Mouse (Mus musculus) forebrain, embryonic 11.5 days (tissue): ENCODE results near the gene Fus. TPM values are rescaled to one million over a fixed set of nuclear protein-coding genes. Genes with fewer than 3 reads are reported as not detected.
"Not testable (repeated sequence)": the region's sequence is repeated elsewhere in the genome, so short reads cannot be mapped to it uniquely, and the experiment has no call there.

Experiments used
- ATAC-seq: fragments of 200-750 bp; cut with Nextera tagmentation; replicated peaks from 2 replicates; pipeline ENCODE4 v1.8.0; 2017; ENCODE audit warnings: moderate TSS enrichment; ENCODE audit not compliant: low FRiP score
- DNase-seq: peaks from one replicate; pipeline ENCODE4 v3.0.0-alpha.2; 2017; ENCODE audit warnings: low spot score
- H3K27ac ChIP-seq: fragments of 300-500 bp; sonication (generic); 2 replicates; pipeline ENCODE4 v1.5.1; 2014; ENCODE audit warnings: low read depth, low read length
- H3K27me3 ChIP-seq: fragments of 300-500 bp; sonication (generic); 2 replicates; pipeline ENCODE4 v1.6.1; 2014; ENCODE audit warnings: mild to moderate bottlenecking, low read length, mixed read lengths; ENCODE audit not compliant: control insufficient read depth, insufficient read depth
- H3K36me3 ChIP-seq: fragments of 300-500 bp; sonication (generic); 2 replicates; pipeline ENCODE4 v1.6.1; 2014; ENCODE audit warnings: mild to moderate bottlenecking, low read length, moderate library complexity, mixed read lengths; ENCODE audit not compliant: control insufficient read depth, insufficient read depth
- H3K4me1 ChIP-seq: fragments of 300-500 bp; sonication (generic); replicated peaks from 2 replicates; pipeline ENCODE4 v1.6.1; 2014; ENCODE audit warnings: low read length, mixed read lengths; ENCODE audit not compliant: control insufficient read depth, insufficient read depth
- H3K4me2 ChIP-seq: fragments of 300-500 bp; sonication (generic); 2 replicates; pipeline ENCODE4 v1.6.1; 2014; ENCODE audit warnings: low read depth, mild to moderate bottlenecking, low read length, moderate library complexity, mixed read lengths; ENCODE audit not compliant: severe bottlenecking
- H3K4me3 ChIP-seq: fragments of 300-500 bp; sonication (generic); 2 replicates; pipeline ENCODE4 v1.5.1; 2014; ENCODE audit warnings: low read depth, low read length
- H3K9ac ChIP-seq: fragments of 300-500 bp; sonication (generic); 2 replicates; pipeline ENCODE4 v1.6.1; 2014; ENCODE audit warnings: low read length
- H3K9me3 ChIP-seq: fragments of 300-500 bp; sonication (generic); 2 replicates; pipeline ENCODE4 v1.6.1; 2016; ENCODE audit warnings: low read length, mixed read lengths; ENCODE audit not compliant: control insufficient read depth
- WGBS: fragments of 180-500 bp; shearing (Covaris S2); extraction: QIAGEN DNeasy Blood & Tissue Kit; methylation state at CpG from one replicate; pipeline ENCODE4 v1.1.7; 2014; 5-methylcytosine and 5-hydroxymethylcytosine counted together
- polyA plus RNA-seq: library from polyadenylated mRNA; unstranded; fragments of >200 nt; fragmentation: Nextera tagmentation; extraction: Ambion mirVana; gene quantifications from 2 replicates; pipeline ENCODE4 v1.2.1, GENCODE M21; 2014

The Fus gene
- polyA plus RNA-seq, 1 experiment from 2014 or later, result 44.7 TPM

DNA sequence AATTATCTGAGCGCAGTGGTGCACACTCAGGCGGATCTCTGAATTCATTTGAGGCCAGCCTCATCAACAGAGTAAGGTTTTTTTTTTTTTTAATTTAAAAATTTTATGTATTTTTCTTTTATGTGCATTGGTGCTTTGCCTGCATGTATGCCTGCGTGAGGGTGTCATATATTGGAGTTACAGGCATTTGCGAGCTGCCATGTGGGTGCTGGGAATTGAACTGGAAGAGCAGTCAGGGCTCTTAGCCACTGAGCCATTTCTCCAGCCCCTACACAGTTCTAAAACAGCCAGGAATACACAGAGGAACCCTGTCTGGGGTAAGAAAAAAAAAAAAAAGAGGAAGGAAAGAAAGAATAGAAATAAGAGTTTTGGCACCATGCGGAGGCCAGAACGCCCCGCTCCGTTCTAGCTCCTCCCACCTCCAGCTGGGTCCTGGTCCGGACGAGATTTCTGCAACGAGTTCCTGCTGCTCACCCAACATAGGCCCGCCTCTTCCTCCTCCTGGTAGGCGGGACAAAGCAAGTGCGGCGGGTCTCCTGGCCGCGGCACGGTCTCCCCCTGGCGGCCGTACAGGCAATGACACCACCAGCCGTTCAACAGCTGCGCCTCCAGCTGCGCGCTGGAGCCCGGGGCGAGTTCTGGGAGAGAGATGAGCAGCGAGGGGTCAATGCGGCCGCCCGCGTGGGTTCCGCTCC, 32.1 kb upstream of the Fus start:
- no peaks in the 10 kb centered on the region; the same call in none of the 2 replicates for H3K27me3 ChIP-seq
- no peaks in the 10 kb centered on the region for H3K9me3 ChIP-seq
- peak overlapping the region; percentile 70 for H3K4me3 ChIP-seq
- H3K9ac ChIP-seq, result peak overlapping the region; percentile 82
- peak; percentile 95 for ATAC-seq
- H3K4me2 ChIP-seq, result peak overlapping the region; percentile 93
- 0 out of 2 replicates have a peak, but pooled peaks cover 10% of the 10 kb centered on the region for H3K4me1 ChIP-seq
- peak; percentile 97 for DNase-seq
- 7% methylated on average over 32 of the region's 32 CpGs for WGBS
- H3K27ac ChIP-seq, result no peak overlapping the region
- no peaks in the 10 kb centered on the region for H3K36me3 ChIP-seq

DNA sequence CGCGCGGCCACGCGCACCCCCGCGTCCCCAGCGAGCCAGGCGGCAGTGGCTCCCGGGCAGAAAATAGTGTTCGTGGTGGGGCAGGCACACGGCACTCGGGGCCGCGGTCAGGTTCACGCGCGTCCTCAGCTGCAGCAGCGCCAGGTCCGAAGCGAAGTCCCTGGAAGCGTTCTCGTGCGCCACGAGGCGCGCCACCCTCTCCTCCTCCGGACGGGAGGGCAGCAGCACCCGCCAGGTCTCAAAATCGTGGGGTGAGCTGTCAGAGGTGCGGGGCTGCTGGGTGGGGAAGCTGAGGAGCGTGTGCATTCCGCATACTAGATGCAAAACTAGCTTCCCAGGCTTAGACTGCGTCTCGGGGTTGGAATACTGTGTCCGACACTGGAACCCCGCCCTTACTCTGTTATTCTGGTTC, 31.5 kb upstream of the Fus start:
- Histone ChIP-seq H3K4me2 (peak overlapping the region; percentile 93), H3K4me3 (peak overlapping the region; percentile 70), H3K4me1 (0 out of 2 replicates have a peak, but pooled peaks cover 10% of the 10 kb centered on the region), H3K9me3 (no peaks in the 10 kb centered on the region), H3K9ac (peak overlapping the region; percentile 82), H3K27me3 (no peaks in the 10 kb centered on the region; the same call in 1 of the 2 replicates), H3K27ac (no peak overlapping the region), H3K36me3 (no peaks in the 10 kb centered on the region)
- WGBS, result under 1% methylated on average over 38 of the region's 38 CpGs
- ATAC-seq, result no peak; the same call in none of the 2 replicates
- DNase-seq, result no peak

DNA sequence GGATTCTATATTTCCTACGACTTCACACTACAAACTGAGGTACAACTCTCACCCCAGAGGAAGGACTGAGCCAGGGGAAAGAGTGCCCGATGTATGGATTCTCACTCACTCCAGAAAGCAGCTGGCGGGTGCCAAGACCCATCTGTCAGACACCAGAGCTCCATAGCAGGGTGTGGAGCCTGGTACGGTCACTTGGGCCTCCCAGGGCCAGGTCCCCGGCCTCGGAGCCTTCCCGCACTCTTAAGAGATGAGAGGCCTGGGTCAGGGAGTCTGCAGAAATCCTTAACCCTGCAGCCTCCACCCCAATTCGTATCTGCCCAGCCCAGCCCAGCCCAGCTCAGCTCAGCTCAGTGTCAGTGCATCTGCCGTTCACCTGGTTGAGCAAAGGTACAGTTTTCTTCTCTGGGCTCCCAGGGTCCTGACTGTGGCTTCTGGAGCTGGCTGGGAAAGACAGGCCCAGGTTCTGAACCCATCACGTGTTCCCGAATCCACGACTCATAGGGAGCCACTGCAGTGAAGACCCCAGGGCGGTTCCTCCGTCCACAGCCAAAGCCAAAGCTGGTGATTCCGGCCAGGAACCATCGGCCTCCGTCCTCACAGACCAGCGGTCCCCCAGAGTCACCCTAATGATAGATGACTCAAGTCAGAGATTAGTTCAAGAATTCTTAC, 30.9 kb upstream of the Fus start:
- peak overlapping the region; percentile 82 for H3K9ac ChIP-seq
- H3K36me3 ChIP-seq, result no peaks in the 10 kb centered on the region
- peak overlapping the region; percentile 70 for H3K4me3 ChIP-seq
- no peaks in the 10 kb centered on the region; the same call in 1 of the 2 replicates for H3K27me3 ChIP-seq
- H3K4me2 ChIP-seq, result peak overlapping the region; percentile 93
- no peak for DNase-seq
- WGBS, result 57% methylated on average over 18 of the region's 18 CpGs
- ATAC-seq, result no peak
- H3K9me3 ChIP-seq, result no peaks in the 10 kb centered on the region
- 0 out of 2 replicates have a peak, but pooled peaks cover 10% of the 10 kb centered on the region for H3K4me1 ChIP-seq
- H3K27ac ChIP-seq, result no peak overlapping the region

DNA sequence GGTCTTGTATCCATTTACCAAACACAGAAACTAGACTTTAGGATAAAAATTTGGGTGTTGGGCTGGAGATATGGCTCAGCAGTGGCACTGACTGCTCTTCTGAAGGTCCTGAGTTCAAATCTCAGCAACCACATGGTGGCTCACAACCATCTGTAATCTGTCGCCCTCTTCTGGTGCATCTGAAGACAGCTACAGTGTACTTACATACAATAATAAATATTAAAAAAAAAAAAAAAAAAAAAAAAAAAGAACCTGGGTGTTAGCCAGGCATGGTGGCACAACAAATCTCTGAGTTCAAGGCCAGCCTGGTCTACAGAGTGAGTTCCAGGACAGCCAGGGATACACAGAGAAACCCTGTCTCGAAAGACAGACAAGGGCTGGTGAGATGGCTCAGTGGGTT, 25.2 kb upstream of the Fus start:
- not testable (repeated sequence) for H3K9me3 ChIP-seq, H3K27ac ChIP-seq, H3K4me2 ChIP-seq, H3K4me1 ChIP-seq, H3K4me3 ChIP-seq, H3K36me3 ChIP-seq, ATAC-seq, H3K9ac ChIP-seq, DNase-seq
- peaks cover 11% of the 10 kb centered on the region for H3K27me3 ChIP-seq
- 53% methylated on average over 2 of the region's 2 CpGs for WGBS

DNA sequence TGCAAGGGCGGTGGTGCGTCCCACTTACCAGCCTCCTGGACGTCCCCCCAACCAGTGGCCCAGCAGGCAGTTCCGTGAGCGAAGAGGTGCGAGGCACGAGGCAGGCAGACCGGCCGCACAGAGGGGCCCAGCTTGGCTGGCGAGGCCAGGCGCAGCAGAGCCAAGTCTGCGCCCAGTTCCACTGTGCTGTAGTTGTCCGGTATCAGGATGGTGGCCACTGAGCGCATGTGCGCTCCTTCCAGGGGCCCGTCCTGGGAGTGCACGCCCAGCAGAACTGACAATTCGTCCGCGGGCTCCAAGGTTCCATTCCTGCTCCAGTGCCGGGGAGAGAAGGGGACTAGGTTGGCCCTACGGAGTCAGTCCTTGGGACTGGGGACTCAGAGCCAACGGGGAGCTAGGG, 22.6 kb upstream of the Fus start:
- H3K36me3 ChIP-seq, result no peaks in the 10 kb centered on the region
- no peaks in the 10 kb centered on the region for H3K4me1 ChIP-seq
- peaks cover 11% of the 10 kb centered on the region for H3K27me3 ChIP-seq
- ATAC-seq (no peak), DNase-seq (no peak)
- no peak overlapping the region for H3K27ac ChIP-seq
- no peak overlapping the region for H3K4me3 ChIP-seq
- 16% methylated on average over 23 of the region's 23 CpGs for WGBS
- H3K9ac ChIP-seq, result no peak overlapping the region
- no peak overlapping the region for H3K4me2 ChIP-seq
- H3K9me3 ChIP-seq, result no peaks in the 10 kb centered on the region

DNA sequence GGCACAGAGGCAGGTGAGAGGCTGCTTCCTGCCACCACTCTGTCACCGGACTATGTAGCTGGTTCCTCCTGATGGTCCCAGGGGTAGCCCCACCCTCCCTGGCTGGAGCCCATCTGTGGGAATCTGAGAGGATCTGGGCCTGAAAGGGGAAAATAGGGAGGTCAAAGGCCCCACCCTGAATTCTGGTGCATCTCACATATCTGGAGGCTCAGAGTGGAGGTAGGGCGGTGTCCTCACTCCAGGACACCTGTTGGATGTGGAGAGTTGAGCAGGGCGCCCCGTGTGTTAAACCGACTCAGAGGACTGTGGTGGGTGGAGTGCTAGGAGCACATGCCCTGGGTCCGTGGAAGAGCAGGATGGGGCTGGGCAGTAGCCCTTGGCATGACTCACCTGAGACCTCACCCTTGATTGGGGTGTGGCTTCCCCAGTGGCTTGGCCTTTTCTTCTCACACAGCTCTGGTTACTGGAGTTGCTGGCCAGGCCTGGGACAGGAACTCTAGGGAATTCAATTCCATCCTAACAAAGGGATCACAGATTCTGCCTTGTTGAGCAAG, 20.7 kb upstream of the Fus start, which contains the start of gene Prss36:
Gene Prss36, minus strand, starts transcription at position 256 of the 554 bp plus-strand sequence.
- Histone ChIP-seq H3K9ac (no peak within 1 kb of the TSS), H3K4me3 (no peak within 1 kb of the TSS), H3K4me1 (no peaks in the 10 kb centered on the region), H3K27me3 (peaks cover 11% of the 10 kb centered on the region), H3K9me3 (no peaks in the 10 kb centered on the region), H3K27ac (no peak within 1 kb of the TSS), H3K36me3 (no peaks in the 10 kb centered on the region), H3K4me2 (no peak within 1 kb of the TSS)
- WGBS, result 75% methylated on average over 6 of the region's 6 CpGs
- ATAC-seq (no peak), DNase-seq (no peak)

DNA sequence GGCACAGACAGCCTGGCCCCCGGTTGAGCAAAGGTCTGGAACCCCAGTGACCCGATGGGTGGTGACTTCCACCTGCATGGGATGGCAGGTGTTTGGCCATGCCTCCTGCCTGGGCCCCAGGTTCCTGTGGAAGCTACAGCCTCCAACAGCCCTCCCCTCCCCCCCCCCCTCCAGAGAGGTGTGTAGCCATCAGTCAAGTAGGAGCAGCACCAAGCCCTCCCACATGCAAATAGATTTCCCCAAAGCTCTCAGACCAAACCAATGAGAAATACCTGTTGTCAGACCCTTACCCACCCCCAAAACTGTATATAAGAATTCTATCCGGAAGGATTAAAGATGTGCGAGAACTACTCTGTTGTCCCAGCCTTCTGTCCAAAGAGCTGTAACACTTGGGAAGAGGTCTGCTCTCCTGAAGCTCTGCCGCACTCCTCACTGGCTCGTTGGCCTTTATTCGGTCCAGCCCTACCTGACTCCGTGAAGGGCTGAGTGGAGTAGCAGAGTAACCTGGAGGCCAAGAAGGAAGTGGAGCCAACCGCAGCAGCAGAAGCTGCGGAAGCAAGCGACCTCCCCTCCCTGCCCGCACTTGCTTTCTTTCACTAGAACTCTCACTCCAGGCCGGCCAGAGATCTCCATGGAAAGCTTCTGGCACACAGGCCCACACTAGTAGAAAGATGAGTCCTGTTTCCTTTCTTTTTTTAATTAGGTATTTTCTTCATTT, 14.2 kb upstream of the Fus start:
- Histone ChIP-seq H3K36me3 (no peaks in the 10 kb centered on the region), H3K9me3 (no peaks in the 10 kb centered on the region), H3K9ac (no peak overlapping the region), H3K4me1 (no peaks in the 10 kb centered on the region), H3K4me3 (no peak overlapping the region), H3K27me3 (no peaks in the 10 kb centered on the region), H3K27ac (no peak overlapping the region), H3K4me2 (no peak overlapping the region)
- WGBS, result 49% methylated on average over 13 of the region's 13 CpGs
- ATAC-seq (no peak), DNase-seq (no peak)

DNA sequence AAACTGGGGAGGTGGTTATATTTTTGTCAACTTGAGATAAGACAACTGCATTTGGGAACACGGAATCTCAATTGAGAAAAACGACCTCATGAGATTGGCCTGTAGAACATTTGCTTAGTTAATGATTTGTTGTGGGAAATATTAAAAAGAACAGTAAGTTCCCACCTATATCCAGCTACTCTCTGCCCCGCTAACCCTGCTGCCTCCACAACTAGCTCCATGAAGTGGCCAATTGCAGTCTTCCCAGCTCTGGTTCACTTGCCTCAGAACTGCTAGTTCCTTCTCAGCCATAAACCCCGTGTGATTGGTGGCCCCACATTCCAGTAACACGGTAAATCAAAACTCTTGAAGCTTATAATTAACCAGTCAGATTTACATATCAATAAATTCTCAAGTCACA, 7.9 kb upstream of the Fus start:
- no peaks in the 10 kb centered on the region for H3K9me3 ChIP-seq
- H3K4me1 ChIP-seq, result no peaks in the 10 kb centered on the region
- H3K27me3 ChIP-seq, result no peaks in the 10 kb centered on the region
- H3K9ac ChIP-seq, result no peak overlapping the region
- H3K4me2 ChIP-seq, result no peak overlapping the region
- no peak overlapping the region for H3K4me3 ChIP-seq
- H3K27ac ChIP-seq, result no peak overlapping the region
- WGBS, result 62% methylated on average over 5 of the region's 5 CpGs
- H3K36me3 ChIP-seq, result no peaks in the 10 kb centered on the region
- DNase-seq (no peak), ATAC-seq (no peak)
